Mouse (Mus musculus): ENCODE results near the gene Gm13762.
"Not testable (repeated sequence)": the region's sequence is repeated elsewhere in the genome, so short reads cannot be mapped to it uniquely, and the experiment has no call there.

Gm13762 gene

DNA sequence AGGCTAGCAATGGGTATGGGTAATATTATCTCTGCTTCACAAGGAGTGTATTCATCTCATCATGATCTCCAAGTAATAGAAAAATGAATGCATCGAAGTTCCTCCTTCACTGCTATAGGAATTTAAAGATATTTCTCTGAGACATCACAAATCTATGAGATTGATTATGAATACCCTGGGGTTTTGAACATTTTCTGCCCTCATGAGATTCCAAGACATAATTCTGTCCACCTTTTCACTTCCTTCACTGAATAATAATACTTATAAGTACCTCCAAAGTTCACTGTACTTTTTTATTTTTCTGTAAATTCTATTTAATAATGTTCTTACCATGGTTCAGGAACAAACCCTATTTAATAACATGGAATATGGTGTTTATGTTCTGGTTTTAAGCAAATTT is at the start of gene Gm13762:
Gm13762 (minus strand) TSS at position 101 of the 400 bp plus-strand sequence.
- DNase-seq (ENCODE audit: low spot score): no peak

DNA sequence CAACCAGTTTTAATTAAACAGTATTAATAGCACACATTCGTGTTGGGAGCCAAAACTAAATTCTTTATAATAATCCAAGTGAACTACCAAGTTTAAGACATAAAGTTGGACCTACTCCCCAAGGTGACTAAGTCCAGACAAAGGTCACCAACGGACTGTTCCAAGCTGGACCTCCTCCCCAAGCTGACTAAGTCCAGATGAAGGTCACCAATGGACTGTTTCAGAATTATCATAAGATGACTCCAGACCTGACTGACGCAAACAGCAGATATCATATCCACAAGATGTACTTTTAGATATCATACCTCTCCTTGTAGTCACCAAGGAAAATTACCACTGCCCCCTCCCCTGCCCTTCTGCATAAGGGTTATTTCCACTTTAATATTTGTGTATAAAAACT is 41.4 kb upstream of the Gm13762 start:
- not testable (repeated sequence) for DNase-seq (ENCODE audit: low spot score)

DNA sequence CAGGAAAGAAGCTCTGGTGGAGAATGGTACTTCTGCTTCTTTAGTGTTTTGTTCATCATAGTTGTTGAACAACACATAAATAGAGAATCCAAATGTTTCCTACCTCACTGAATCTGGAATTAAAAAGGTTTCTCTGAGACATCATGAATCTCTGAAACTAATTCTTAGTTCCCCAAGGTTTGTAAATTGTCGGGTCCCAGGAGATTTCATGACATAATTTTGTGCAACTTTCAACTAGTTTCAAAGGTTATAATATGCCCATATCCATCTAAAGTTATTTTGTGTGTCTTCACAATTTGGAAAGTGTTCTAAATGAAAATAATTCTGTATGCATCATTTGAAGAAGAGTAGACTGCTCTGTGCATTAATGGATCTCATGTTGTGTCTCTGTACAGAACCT is 38.2 kb upstream of the Gm13762 start, which contains the start of gene Olfr1216:
Olfr1216 (minus strand) TSS at position 101 of the 400 bp plus-strand sequence.
- DNase-seq (ENCODE audit: low spot score): no peak

DNA sequence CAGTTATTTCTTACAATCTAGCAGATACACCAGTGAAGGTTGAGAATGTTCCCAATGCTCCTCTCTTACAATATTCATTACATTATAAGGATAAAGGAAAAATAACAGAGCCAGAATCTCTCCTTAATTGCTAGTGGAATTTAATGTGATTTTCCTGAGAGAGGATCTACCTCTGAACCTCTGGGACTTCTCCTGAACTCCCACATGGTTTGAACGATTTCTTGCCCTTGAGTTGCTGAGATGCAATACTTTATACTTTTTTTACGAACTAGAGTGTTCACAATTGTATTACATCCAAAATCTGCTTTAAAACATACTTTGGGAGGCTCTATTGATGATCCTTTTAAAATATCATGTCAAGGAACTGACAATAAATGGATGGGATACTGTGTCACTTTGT is 26.8 kb upstream of the Gm13762 start, which contains the start of gene Olfr1215:
Olfr1215 (minus strand) TSS at position 101 of the 400 bp plus-strand sequence.
- DNase-seq (ENCODE audit: low spot score): no peak

DNA sequence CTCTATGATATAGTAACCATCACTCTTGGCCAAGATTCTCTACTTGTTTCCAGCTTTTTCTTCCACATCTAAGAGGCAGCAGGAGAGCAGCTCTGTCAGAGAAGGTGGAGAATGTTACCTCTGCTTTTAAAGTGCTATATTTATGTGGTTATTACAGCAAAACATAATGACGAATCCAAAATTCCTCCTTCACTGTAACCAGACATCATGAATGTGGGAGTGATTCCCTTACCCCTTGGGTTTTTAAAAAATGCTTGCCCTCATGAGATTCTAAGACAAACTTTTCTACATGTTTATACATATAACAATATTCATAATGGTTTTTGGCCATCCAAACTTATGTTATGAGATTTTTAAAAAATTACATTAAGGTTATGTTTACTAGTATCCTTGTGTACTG is 12.5 kb upstream of the Gm13762 start, which contains the start of gene Olfr1214:
Olfr1214 (minus strand) TSS at position 101 of the 400 bp plus-strand sequence.
- DNase-seq (ENCODE audit: low spot score): no peak

DNA sequence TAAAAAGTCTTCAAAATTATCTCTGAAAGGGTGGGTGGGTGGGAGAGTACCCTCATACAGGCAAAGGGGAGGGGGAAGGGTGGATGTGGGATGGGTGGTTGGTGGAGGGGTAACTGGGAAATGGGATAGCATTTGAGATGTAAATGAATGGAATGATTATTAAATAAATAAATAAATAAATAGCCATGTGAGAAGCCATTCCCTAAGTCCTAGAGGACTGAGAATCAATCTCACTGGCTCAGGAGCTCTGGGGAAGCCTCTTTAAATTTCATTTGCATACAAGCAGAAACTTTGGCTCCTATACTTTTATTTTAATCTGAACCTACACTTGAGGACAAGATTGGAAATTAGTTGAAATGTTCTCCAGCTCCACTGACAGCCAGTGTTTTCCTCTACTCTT is 26.4 kb downstream of the Gm13762 start, which contains the start of gene Olfr1212:
Olfr1212 (plus strand) TSS at position 301 of the 400 bp plus-strand sequence.
- no peak for DNase-seq (ENCODE audit: low spot score)

DNA sequence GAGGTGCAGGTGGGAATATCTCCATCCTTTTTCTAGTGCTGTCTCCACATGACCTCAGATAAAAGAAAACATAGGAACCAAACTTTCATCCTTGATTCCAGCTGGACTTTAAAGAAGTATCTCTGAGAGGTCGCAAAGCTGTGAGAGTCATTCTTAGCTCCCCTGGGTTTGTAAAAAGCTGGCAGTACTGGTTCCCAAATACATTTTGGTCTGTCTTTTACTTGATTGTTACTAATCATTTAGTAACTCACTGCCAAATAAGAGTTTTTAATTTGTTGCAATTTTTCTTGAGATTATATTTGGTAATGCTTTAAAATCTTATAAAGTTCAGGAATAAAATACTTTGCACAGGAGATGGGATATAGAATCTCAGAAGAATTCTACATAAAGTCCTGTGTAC is 42.1 kb downstream of the Gm13762 start, which contains the start of gene Olfr1211:
Olfr1211 (minus strand) TSS at position 101 of the 400 bp plus-strand sequence.
- DNase-seq (ENCODE audit: low spot score): no peak
